Mouse (Mus musculus): ENCODE data around the gene Cxcr2.

Cxcr2 gene

DNA sequence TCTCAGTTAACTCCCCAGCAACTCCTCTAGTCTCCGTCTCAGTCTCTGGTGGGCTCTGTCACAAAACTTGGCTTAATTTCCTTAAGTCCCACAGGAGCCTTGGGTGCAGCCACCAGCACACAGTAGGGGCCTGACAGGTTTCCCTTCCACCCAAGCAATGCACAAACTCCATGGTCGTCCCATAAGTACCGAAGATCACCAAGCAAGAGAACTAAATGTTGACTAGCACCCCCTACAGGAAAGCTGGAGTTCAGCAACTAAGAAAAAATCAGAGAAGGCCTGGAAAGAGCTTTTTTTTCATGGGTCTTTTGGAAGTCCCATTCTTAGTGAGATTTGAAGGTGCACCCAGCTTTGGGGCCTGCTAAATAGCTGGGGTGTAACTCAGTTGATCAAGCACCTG is 14.4 kb upstream of the Cxcr2 start:
- 50% methylated on average over 3 of the region's 3 CpGs for WGBS

DNA sequence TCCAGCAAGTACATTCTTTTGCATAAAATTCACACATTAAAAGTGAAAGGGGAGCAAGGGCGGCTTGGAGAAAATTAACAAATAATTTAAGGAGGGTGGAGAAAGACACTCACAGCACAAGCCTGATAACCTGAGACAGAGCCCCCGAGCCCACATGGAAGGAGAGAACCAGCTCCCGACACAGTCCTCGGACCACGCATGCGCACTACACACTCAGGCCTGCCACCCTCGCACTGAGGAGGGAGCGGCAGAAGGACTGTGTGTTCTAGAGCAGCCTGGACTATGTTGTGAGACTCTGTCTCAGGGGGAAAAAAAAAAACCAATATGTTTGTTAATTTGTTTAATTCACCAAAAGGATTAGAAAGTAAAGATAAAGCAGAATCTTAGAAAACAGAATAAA is 12.0 kb upstream of the Cxcr2 start:
- WGBS: 84% methylated on average over 8 of the region's 8 CpGs

DNA sequence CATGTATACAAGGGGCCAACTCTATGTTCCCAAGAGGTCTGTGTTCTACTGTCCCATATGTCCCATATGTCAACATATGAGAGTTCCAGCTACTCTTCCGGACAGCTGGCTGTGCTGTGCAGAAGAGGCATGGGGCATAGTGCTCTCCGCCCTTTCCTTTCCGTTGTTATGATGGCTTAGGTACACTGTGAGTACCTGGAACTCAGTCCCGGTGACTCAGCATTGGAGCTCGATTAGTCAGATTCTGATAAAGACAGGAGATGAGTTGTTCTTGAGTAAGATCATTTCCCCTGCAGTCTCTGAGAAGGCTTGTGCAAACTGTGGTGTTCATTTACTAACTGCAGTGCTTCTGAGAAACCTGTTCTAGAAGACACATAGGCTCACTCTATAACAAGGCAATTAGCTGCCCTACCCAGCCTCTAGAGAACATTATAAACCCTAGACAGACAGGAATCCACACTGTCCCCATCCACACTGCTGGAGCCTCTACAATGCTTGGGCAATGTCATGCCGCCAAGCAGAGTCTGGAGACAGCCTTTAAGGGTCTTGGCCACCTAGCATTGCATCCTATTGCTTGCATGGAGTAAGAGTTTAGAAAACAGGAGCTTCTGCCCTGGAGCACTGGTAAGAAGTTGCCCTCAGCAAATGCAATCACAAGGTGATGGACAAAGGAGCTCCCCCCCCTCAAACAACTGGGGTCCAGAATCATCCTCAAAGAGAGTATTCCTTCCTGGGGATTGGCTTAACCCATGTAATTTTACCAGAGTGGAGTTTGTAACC is 4.5 kb upstream of the Cxcr2 start:
- WGBS: 80% methylated on average over 6 of the region's 6 CpGs

DNA sequence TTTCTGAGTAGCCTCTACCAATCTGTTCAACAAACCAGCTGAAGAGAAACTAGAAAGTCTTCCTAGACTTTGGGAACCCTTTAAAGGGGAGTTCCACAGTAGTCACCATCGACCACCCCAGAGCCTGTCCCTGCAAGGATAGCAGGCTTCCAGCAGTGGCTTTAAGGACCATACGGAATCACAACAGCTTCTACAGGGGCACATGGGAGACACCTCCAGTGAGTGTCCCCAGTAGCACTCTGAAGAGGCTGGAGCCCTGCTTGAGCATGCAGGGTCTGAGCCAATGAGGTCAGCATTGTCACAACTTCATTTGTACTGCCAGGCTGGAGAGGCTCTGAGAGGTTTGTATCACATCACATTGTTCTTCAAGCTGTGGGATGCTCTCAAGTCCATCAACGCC is 3.7 kb upstream of the Cxcr2 start:
- 72% methylated on average over 3 of the region's 3 CpGs for WGBS

DNA sequence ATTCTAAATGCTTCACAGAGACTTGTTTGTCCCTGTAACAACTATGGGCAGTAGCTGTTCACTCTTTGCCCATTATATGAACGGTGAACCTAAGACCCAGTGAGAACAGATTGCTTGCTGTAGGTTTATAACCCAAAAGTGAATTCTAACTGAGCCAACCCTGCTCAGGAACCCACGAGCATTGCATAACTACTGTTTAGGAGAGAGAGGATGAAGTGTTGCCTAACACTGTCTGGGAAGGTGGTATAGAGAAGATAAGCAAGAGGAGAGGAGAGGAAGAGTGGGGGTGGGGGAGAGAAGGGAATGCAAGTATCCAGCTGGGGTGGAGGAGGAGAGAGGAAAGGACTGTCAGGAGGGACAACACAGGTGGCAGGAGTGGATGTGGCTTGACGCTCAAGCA is 2.7 kb upstream of the Cxcr2 start:
- WGBS: 58% methylated on average over 3 of the region's 3 CpGs

DNA sequence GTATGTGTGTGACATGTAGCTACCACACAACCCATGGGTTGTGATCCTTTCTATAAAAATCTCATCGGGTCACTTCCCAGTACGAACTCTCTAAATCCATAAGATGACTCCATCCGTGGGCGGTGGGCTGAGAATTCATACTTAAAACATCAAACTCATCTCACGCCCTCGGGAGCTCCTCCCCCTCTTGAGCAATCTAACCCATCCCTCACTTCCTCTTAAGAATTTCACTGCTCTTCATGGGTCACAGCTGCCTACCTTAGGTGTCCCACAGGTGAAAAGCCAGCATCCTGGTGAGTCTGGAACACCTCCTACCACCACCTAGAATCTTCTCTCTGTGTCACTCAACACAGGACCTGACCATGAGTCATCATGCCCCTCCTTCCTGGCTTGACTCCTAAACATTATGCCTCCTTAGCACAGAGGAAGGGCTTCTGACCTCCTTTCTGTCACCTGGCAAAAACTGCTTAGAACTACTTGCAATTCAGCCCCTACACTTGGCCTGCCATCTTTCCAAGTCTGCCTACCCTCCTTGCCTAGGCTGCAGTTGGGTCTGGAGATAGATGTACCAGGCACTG is 1.7 kb downstream of the Cxcr2 start:
- WGBS: 93% methylated on average over 6 of the region's 6 CpGs

DNA sequence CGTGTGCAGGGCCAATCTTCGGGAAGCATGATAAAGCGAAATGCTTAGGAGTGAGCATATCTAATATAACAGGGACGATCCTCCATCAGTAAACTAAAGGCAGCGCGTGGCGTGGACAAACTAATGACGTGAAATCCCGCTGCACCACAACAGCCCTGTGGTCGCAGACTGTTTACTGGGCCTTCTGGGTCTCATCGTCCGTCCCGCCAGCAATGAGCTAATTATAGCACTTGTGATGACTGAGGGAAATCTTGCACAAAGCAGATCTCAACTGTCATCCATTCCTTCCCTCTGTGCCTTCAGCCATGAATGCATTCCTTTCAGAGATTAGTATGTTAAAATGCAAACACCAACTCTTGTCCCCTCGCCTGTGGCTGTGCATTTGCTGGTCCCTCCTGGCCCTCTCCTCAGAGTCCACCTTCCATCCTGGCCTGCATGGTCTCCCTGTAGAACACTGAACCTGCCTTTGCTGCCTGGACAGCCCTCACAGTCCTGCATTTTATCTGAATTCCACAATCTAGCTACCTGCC is 2.7 kb downstream of the Cxcr2 start:
- 76% methylated on average over 14 of the region's 14 CpGs for WGBS

DNA sequence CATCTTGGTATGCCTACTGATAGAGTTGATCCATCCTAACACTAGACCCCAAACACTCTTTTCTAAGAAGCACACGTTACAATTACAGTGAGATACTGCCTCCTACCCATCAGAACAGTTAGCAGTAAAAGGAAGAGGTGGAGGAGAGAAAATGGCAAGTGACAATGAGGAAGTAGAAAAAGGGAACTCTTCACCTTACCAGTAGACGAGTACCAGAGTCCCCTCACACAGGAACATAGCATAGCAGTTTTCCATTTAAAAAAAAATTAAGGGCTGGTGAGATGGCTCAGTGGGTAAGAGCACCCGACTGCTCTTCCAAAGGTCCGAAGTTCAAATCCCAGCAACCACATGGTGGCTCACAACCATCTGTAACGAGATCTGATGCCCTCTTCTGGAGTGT is 5.8 kb downstream of the Cxcr2 start:
- 82% methylated on average over 5 of the region's 5 CpGs for whole genome bisulfite sequencing

DNA sequence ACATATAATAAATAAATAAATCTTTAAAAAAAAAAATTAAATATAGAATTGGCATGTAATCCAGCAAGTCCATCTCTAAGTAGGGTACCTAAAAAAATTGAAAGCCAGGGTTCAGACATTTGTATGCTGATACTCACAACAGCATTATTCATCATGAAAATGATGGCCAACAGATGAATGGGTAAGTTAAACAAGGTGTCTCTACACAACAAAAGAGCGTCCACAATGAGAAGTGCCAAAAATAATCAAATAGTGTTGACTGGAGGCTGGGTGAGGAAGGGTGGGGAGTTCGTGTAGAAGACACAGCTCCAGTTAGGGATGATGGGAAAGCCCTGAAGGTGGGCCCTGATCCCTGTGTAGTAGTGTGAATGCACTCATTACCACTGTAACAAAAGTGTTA is 6.2 kb downstream of the Cxcr2 start:
- WGBS: 76% methylated on average over 2 of the region's 2 CpGs

DNA sequence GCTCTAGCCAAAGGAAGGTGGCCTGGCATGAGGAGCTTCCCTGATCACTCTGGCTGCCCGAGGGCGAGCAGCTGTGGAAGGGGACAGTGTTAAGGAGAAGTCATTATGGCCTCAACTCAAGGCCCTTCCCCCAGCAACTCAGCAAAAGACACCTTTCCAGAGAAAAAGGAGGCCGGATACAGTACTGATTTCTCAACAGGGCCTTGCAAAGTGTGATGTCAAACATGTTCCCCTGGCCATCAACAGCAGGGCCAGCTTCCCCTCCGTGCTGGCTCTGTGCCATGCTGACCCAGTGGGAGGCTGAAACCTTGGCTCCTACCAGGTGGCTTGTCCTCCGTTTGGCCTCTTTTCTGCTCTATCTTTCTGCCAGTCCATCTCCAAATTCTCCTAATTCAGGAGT is 13.3 kb downstream of the Cxcr2 start:
- WGBS: 85% methylated on average over 5 of the region's 5 CpGs

DNA sequence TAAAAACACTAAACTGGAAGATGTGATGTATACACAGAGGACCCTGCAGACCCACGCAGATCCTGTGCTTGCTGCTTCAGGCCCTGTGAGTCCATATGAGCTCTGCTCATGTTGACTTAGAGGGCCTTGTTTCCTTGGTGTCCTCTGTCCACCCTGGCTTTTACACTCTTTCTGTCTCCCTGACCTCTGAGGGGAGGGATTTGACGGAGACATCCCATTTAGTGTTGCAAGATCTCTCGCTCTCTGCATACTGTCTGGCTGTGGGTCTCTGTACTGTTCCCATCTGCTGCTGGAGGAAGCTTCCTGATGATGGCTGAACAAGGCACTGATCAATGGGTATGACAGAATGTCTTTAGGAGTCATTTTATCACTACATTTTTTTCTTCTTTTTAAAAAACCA is 15.9 kb downstream of the Cxcr2 start:
- WGBS: 92% methylated on average over 3 of the region's 3 CpGs

DNA sequence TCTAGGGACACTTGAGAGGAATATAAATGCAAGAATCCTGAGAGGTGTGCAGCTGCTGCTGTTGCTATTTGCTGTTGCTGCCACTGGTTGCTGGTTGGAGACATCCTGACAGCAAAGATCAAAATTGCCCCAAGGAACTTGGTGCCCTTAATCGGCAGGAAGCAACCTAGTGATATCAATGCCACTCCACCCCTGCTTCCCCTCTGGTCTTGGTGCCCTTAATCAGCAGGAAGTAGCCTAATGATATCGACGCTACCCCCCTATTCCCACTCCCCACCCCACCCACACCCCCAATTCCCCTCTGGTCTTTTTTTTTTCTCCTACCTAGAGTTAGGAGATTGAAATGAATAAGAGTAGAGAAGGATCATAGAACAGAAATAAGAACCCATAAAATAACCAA is 18.9 kb downstream of the Cxcr2 start:
- WGBS: 81% methylated on average over 3 of the region's 3 CpGs

DNA sequence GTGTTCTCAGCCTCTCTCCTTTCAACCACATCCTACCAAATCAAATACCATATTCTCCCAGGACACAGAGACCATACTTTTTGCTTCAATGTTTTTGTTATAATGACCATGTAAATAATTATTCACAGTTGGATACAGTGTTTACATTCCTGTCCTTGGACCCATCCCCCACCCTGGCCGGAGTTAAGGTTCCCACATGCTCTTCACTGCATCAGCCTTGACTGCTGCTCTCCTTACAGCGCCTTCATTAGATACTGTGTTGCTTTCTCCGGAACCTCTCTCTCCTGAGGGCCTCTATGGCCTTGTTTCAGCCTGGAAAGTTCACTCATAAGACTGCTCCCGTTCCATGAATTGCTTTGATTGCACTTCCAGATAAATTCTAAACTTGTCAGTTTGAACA is 21.9 kb downstream of the Cxcr2 start:
- 80% methylated on average over 4 of the region's 4 CpGs for WGBS

DNA sequence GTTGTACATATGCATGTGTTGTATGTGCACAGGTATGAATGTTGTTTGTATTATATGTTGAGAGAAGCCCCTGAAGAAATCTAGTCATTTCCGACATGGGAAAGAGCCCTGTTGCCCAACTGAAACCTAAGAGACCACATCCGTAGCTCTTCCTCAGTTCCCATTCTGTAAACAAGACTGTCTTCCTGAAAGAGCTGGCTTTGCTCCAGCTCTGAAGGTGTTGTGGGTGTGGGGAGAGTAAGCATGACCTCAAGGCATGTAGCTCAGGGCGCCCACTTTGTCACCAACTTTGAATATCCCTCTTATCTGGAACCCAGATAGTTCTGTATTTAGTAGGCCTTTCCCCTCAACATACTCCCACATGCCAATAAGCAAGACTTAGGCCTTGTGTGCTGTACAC is 24.8 kb downstream of the Cxcr2 start:
- WGBS: 91% methylated on average over 3 of the region's 3 CpGs

DNA sequence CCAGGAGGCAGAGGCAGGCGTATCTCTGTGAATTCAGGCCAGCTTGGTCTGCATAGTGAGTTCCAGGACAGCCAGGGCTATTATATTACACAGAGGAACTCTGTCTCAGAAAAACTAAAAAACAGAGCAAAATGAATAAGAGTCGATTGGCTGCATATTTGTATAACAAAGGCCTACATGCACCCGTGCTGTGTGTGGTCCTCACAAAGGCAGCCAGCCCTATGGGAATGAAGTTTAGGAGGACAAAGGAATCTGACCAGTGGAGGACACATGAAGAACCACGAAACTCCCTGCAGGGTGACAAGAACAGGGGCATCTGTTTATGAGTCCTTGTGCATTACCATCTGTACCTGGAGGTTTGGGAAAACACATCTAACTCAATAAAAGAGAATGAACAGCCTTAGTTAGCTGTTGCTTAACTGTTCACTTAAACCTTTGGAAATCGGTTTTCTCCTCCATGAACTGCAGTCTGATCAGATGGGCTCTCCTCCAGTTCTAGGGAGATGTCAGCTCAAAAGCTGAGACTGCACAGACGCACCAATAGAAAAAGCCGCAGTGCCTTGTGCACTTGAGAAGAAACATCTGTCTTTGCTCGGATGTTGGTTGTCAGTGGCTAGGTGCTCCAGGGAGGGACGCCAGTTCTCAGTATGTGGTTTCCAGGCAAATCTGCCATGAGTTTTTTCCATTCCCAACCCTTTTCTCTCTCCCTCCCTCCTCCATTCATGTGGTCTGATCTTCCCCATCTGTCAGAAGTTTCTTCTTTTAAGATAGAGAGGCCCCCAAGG is 26.0 kb downstream of the Cxcr2 start:
- 83% methylated on average over 9 of the region's 9 CpGs for WGBS

DNA sequence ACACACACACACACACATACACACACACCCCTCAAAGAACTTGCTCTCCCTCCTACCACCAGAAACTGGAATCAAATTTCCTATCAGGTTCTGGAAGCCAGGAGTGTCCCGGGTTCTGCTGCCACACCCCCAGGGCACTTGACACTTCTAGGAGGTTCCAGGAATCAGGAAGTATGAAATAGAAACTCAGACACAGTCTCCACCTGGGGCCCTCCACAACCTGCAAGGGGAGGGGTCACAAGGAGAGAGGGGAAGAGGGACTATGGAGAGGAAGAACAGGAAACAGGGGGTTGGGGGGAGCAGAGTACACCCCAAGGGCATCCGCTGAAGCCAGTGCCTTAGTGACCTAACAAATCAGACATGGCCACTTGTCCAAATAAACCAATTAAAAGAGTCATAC is 27.7 kb downstream of the Cxcr2 start:
- WGBS: 79% methylated on average over 2 of the region's 2 CpGs

DNA sequence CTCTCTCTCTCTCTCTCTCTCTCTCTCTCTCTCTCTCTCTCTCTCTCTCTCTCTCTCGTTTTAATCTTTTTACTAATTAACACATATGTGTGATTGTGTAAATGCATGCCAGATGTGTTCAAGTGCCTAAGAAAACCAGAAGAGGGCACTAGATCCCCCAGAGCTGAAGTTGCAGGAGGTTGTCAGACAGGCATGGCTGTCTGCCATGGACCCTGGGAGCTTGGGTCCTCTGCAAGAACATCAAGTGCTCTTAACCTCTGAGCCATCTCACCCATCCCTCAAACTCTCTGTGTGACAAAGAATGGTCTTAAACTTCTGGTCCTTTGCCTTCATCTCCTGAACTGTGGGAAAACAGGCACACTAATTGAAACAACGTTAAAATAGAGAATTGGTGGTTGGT is 29.2 kb downstream of the Cxcr2 start:
- 52% methylated on average over 2 of the region's 2 CpGs for WGBS

DNA sequence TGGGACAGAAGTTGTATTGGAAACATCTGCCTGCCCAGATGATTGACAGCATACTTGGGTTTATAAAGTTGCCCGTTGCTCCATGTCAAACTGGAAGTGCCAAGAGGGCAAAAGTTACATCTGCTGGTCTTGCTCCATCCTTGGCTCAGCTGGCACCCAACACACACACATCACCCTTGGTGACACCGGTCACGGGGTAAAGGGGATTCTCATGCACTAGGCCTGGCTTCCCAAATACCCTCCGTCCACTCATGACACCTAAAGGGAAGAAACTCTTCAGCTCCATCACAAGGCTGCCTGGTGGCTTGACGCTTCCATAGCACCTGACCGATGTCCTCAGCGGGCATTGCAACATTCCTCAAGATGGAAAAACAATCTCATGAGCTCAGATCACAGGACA is 36.7 kb downstream of the Cxcr2 start:
- 91% methylated on average over 7 of the region's 7 CpGs for WGBS

DNA sequence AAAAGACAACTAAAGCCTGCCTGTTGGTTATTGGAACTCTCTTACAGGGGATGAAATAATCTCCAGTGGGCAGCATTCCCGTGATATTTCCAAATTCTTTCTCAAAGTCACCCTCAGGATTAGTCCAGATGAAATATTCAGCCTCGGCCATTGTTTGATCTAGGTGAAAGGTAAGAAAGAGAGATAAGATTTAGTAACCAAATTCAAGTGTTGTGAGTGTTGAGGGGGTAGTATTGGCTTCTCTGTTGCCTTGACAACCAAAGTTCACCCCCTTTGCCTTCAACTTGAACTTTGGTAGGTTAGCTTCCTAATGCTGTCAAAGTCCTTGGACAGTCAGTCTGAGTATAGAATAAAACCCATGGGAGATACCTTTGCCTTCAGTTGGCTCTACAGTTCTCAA is 38.9 kb downstream of the Cxcr2 start:
- WGBS: 85% methylated on average over 2 of the region's 2 CpGs

DNA sequence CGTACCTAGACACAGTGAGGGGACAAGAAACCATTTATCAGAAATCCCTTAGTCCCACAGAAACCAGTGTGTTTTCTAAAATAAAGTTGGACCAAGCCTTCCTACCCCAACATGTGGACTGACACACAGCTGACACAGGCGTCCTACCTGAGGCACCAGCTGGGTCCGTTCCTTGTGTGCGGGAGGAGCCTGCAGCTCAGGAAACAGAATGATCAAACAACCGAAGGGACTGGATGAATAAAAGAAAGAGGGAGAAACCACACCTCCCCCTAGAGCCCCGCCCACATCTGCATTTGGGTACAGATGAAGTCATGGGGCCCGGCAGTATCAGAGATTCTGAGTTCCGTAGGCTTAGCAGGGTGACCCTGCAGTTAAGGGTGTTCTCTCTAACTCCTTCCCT is 40.7 kb downstream of the Cxcr2 start, which contains the start of gene Cxcr1:
Gene Cxcr1, minus strand, starts transcription at position 187 of the 400 bp plus-strand sequence.
- 76% methylated on average over 8 of the region's 8 CpGs for WGBS

DNA sequence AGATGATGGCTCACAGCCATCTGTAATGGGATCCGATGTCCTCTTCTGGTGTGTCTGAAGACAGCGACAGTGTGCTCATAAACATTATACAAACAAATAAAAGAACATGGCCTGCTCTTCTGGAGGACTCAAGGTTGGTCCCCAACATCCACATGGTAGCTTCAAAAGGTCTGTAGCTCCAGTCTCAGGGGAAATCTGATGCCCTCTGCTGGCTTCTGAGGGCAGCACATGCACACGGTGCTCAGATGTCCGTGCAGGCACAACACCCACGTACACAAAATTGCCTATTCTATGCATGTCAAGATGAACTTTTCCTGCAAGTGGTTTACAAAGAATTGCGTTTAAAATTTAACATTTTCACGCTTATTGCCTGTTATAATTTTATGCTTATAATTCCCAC is 42.2 kb downstream of the Cxcr2 start:
- WGBS: 56% methylated on average over 7 of the region's 7 CpGs

DNA sequence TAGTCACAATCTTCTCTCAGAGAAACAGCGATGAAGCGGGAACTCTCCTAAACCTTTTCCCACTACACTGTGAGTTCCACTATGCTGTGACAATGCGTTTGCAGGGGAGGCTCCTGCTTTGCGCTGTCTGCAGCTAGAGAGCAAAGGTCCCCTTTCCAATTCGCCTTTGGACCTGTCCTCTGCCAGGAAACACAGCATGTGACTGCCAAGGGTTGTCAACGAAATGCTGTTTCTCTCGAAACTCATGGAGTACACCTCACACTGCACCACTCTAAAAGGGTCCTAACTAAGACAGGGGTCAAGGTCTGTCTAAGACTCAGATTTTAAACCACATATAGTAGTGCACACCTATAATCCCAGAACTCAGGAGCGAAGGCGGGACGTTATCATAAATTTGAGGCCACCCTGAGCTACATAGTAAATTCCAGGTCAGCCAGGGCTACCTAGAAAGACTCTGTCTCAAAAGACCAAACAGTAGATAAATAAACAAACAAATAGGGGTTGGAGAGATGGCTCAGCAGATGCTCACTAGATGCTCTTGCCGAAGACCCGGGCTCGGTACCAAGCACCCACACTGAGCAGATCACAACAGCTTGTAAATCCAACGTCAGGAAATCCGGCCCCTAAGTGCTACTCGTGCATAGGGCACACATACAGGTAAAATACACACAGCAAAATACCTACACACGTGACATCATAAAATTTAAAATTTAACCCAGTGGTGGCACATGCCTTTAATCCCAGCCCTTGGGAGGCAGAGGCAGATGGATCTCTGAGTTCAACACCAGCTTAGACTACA is 43.0 kb downstream of the Cxcr2 start:
- 84% methylated on average over 17 of the region's 17 CpGs for WGBS
